Mouse (Mus musculus) spleen, postnatal 14 days (tissue): ENCODE results near the gene Adamts12.

ENCODE experiments used
- DNase-seq, 2 experiments: peaks; one replicate each; pipeline ENCODE4 v3.0.0; 2021 to 2022; ENCODE audit warnings: low spot score in 2 of 2

The Adamts12 gene

DNA sequence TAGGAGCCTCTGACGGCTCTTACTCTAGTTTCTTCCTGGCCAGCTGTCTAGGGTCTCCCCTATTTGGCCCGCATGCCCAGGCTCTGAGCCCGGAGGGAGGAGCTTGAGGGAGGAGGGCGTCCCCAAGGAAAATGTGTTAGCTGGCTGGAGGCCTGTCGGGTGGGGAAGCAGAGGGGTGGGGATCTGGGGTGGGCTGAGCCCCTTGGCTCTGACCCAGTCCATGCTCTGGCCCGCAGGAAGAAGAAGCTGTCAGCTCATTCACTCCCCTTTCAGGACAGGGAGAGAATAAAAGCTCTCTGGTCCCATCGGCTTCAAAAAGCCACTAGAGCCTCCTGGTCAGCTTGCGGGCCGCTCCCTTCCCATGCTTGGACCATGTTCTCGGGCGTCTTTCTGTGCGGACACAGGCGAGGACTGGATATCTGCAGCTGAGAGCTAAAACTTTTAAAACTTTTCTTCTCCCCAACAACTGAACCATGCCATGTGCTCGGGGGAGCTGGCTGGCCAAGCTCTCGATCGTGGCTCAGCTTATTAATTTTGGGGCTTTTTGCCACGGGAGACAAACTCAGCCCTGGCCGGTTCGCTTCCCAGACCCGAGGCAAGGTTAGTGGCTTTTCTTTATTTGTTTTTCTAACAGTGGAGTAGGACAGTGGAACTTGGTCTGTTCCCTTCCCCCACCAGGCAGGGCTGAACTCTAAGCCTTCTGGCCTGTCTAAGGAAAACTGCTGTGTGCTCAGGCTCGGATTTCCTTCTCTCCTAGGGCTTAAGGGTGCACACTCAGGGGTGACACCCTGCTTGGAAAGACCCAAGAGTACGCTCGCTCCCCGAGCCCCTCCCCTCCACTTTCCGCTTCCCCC, at the start of gene Adamts12:
Gene Adamts12 (plus strand): TSS at position 233 of the 854 bp plus-strand sequence.
- no peak for DNase-seq

DNA sequence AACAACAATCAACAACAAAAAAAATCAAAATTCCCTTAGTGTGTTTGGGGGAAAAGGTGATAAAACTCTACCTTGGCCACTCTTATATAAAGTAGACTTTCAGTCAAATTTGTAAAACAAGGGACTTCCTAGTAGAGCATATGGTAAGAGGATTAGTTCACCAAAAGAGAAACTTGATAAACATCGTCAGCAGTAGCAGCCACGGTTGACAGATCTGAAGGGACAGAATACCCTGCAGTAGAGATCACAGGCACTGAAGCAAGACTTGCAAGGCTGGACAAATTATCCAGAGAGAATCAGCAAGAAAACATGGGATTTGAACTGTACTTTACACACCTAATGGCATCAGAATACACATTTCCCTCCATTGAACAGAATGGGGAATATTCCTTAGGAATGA, 49.7 kb upstream of the Adamts12 start:
- DNase-seq = no peak

DNA sequence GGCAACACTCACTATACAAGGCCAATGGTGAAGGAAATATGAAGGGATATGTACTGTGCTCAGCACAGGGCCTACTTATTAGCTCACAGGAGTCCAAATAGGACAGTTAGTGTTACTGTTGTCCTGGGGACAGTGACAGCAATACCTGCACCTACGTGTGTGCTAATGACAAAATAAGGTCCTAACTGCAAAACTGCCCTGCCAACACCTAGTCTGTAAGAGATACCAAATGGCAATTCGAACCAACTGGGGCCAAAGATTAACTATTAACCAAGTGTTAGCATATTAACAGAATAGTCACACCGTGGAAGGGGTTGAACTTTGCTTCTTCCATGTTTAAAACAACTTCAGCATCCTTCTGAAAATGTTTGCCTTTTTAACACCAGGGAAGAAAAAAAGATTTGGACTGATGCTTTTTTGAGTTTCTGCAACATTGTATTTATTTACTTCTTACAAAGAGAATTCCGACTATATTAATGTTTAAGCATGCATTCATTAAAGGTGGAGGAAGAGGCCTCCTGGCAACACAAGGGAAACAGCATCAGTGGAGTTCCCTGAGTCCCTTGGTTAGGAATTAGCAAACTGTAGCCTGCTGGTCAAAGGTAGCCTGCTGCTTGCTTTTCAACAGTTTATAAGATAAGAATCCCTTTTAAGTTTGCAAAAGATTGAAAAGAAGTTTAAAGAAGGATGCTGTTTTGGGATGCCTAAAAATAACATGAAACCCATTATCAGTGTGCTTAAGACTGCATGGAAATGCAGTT, 37.6 kb upstream of the Adamts12 start:
- no peak for DNase-seq

DNA sequence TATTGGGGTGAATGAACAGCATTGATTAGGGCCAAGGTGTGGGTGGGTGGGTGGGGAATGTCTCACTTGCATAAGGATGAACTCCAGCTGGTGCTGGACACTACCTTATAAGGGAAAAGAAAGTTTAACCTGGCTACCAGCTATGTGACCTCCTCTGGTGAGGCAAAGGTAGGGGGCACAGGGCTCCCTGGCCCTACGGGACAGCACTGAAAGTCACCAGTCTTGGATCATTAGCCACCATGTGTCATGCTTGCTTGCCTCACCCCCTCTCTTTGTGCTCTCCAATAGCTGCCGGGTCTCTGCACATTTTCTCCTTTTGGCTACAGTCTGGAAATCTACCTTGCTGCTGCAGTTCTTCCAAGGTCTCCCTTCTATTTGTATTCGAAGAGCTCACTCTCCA, 34.4 kb upstream of the Adamts12 start:
- DNase-seq = no peak

DNA sequence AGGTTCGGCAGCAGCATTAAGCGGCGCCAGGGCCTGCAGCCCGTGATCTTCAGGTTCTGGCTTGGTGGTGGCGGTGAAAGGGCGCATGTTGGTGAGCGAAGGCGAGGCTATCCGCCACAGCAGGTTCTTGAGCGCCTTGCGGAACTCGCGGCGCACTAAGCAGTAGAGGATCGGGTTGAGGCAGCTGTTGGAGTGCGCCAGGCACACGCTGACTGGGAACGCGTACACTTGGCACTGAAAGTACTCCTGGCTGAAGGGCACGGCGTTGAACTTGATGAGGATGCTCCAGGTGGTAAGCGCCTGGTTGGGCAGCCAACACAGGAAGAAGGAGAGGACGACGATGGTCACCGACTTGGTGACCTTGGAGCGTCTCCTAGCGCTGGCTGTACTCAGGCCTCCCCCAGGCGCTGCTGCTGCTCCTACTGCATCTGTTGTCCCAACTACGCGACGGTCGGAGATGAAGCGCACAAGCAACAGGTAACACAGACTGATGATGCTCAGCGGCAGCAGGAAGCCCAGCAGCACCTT, 28.6 kb upstream of the Adamts12 start:
- no peak for DNase-seq

DNA sequence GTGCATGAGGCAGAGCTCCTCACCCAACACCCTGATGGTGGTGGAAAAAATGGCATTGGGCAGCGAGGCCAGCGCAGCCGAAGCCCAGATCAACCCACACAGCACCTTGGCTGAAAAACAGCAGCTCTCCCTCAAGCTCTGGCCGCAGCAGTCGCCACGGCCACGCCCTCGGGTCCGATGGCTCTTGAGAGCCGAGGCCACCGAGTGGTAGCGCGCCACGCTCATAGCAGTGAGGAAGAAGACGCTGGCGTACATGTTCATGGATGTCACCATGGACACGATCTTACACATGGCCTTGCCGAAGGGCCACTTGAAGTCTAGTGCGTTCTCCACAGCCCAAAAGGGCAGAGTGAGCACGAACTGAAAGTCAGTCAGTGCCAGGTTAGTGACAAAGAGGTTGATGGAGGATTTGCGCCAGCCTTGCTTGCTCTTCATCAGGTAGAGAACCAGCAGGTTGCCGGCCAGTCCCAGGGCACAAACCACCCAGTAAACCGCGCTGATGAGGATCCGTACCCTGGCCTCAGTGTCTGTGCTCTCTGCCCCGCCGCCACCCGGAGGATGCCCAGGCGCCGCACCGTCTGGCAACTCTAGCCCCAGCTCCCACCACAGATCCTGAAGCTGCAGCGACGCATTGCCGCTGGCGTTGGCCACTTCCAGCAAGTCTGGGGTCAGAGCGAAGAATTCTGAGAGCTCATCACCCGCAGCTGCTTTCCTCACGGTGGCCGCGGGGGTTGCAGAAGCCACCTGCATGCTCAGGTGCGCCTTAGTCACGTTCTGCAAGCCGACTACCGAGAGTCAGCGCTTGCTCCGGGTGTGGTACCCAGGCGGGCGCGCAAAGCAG, 27.8 kb upstream of the Adamts12 start:
- DNase-seq = no peak

DNA sequence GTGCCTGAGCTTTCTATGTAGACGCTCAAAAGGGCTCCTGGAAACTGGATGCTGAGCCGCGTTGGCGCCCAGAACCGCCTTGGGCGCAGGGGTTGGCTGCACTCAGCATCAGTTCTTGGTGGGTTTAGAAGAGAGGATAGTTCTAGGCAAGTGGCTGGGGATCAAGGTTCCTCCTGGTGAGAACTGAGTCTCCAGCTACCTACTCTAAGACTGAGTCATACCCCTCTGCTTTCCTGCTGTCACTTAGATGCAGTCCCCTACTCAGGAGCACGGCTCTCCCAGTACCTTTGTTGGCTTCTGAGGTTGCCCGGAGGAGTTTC, 27.3 kb upstream of the Adamts12 start:
- no peak for DNase-seq

DNA sequence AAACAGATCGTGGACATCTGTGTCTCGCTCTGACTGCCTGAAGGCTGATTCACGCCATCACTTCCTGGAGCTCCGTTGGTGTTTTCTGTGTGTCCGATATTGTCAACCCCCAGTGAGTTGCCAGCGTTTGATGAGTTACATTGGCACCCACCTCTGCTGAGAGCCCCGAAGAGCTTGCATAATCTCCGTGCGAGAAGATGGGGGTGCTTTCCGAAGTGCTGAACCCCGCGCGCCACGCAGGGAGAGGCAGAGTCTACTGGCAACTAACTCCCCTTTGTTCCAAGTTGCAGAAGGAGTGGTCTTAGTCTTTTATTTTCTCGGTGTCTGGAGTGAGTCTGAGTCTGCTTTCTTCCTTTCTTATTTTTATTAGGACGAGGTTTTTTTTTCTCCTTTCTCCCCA, 26.9 kb upstream of the Adamts12 start, which contains the start of gene Rxfp3:
Gene Rxfp3 (minus strand): TSS at position 281 of the 400 bp plus-strand sequence.
- no peak for DNase-seq

DNA sequence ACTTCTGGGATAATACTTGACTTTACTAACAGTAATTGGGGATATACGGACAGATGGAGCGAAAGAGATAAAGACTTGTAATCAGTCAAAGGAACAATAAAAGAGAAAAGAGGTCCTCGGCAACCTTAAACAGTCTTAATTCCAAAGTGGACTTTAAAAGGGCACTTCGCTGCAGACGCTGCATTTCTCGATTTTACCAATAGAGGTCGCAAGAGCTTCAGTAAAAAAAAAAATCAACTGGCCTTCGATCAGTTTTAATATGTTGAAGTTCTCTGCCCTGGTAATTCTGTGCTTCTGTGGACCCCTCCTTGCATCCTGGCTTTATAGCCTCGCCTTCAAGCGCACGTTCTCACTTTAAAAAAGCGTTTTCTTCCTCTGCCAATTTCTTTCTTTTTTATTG, 26.1 kb upstream of the Adamts12 start:
- DNase-seq = no peak

DNA sequence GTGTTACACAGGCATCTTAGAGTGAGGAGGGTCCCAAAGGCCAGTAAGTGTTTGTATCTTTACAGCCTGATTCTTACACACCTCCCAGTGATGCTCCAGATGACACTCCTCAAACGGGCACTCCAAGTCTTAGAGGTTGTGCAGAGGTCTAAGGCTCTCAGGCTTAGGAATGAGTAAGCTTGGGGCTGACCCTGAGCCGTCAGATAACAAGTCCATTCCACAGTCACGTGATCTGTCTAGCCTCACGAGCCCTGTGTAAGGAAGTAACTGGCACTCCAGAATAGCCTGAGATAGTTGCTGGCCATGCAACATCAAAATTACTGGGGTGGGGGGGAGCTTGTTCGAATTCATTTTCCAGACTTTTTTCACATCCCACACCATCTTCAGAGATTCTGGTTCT, 24.5 kb upstream of the Adamts12 start:
- no peak for DNase-seq

DNA sequence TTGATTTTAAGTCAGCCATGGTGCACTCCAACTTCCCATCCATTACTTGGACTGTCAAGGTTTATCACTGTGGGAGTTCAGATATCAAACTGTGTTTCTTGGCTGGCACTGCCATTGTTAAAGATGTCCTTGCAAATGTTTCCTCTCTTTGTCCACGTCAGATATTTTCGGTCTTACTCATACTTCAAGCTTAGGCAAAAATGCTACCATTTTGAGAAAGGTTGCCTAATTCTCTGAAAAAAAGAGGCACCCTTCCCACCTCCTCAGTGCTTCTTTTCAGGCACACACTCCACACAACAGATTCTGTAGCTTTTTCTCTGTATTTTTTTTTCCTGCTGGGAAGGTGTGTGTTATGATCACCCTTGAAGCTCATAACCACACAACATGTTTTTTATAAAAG, 23.4 kb upstream of the Adamts12 start:
- no peak for DNase-seq

DNA sequence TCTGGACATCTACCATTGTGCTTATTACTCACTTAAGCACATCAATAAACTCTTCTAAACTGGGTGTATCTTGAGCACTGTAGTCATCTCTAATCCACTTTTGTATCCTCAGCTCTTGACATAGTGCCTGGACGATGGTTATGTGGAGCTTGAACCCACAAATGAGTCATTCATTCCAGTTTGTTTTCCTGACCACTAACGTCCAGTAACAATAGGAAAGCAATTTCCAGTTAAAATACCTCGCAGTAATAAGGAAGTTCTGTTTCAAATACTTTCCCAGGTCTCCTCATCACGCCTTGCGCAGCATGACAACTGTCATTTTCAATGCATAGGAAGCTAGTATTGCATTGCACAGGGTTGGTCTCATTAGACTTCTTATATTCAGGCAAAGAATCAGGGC, 21.8 kb upstream of the Adamts12 start:
- DNase-seq = no peak

DNA sequence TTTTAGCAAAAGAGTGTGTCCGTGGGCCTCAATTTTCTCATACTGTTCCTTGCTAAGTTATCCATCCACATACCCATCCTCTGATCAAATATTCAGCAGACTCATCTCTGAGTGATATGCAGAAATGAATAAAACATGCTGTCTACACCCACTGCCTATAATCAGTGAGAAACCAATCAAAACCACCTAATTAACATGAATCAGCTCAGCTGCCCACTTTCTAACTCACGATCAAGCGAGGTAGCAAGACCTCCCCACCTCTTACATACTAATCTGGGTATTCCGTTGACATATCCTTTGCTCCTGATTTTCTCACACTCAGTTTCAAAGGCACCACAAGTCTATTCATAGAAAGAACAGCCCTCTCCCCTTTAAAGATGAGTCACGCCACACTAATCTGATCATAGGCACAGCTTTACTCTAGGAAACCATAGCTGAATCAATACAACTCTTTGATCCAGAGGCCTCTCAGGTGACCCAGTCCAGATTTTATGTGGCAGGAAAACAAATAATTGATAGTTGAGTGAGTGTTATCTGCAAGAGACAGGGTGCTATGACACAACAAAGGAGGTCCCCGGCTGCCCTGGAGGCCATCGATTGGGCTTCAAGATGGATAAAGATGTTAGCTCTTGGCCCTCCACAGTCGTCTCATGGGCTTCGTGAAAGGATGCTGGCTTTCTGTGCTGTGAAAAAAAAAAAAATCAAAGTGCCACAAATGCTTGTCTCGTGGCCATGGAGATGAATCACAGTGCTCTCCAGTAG, 10.7 kb upstream of the Adamts12 start:
- DNase-seq = no peak

DNA sequence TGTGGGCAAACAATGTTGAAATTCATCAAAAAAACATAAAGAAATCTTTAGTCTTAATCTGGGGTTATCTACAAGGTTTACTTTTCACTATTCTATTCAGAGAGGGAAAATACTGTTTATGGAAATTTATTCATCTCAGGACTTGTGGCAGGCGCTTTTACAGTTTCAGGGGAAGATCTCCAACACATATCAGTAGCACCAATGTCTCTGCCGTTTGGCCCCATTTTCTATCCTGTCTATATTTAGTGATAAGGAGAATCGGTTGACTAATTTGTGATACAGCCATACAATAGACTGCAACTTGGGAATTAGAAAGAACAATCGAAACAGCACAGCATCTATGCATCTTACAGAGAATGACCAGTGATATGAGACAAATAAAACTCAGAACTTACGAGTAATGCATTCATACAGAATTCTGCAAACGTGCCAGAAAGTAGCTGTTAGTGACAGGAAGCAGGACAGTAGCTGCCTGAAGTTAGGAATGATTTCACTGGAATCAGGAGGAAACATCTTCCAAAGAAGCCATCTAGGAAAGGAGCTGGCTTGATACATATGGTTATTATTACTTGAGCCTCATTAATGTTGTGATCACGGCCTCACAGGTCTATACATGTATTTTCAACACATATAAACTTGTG, 10.0 kb upstream of the Adamts12 start:
- DNase-seq = no peak

DNA sequence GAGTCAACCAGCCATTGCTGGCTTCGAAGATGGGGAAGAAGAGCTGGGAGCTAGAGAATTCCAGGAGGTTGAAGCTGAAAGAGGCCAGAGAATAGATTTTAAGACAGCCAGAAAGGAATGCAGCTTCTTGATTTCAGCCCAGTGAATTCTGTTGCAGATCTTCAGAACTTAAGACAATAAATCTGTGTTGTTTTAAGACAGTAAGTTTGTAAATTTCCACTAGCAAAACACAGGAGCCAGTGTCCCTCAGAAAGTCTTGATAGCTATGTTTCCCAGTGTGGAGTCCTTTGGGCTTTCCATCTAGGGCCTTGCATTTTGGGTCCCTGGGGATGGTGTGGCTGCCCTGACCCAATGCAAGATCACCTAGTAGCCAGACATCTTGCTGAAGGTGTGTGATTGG, 1.7 kb upstream of the Adamts12 start:
- DNase-seq = no peak

DNA sequence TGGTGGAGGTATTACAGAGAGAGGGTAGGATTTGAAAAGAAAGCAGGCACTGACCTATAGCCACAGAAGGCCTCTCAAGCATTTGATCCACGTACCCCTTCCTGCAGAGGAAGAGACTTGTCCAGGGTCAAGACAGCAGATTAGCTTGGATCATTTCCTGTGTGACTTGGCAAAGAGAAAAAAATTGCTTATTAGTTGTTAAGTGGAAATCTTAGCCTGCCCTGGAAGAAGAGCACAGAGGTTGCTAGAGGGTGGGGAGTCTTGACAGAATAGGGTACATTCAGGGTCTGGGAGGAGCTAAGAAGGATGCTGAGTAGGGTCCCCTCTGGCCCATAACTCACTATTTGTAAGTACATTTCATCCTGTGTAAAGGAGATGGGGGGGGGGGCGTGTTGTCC, 431 bp upstream of the Adamts12 start:
- DNase-seq = no peak

DNA sequence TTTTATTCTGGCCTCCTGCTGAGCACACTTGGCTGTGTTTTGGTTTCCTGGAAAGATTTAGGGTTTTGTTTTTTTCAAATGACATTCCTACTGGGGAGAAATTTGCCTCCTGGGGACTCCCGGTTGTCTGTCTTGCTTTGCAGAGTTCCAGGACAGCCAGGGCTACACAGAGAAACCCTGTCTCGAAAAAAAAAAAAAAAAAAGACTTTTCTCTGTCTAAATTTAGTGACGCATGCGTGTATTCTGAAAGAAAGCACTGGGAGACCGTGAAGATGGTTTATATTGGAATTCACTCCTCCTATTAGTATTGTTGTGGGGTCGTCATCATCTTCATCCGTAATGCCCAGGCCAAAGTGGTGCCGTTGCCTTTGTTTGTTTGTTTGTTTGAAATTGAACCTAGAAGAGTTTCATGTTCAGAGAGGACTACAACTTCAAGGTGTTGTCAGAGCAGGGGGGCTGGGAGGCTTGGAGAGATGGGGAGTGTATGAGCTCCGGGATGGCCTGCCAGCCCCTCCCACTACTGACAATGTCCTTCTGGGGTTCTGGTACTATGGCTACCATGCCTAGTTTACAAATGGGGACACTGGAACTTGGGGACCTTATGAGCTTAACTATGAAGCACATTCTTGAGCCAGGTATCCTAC, 1.1 kb downstream of the Adamts12 start:
- no peak for DNase-seq

DNA sequence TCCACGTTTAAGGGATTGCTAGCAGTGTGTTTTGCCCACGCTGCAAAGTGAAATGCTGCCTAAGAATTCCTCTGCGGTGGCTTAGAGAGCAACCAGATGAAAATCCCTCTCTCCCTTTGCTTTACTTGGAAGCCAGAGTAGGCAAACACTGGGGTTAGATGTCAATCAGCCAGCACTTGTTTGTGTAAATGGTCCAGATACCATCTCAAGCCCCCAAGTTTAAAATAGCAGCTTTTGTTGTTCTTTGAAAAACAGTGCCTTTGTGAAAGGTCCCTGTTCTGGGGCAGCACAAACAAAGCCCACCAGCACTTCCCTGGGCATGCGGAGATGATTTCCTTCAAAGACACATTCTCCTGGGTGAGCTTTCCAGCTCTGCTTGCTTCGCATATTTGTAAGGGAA, 1.7 kb downstream of the Adamts12 start:
- DNase-seq = no peak

DNA sequence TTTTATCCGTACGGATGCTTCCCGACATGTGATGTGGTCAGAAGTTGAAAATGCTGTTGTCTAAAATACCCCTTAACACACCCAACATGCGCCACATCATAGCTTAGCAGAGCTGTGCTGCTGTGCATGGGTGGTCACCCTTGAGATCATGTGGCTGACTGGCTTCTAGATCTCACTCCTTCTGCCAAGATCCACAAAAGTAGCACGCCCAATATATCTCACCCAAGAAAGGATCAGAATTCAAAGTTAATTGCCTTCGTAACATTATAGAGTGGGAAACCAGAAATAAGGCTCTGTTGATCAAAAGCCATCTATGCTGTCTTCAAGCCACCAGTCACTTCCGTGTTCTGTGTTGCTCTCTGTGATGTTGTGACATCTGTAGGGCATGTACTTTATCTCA, 3.3 kb downstream of the Adamts12 start:
- DNase-seq = no peak

DNA sequence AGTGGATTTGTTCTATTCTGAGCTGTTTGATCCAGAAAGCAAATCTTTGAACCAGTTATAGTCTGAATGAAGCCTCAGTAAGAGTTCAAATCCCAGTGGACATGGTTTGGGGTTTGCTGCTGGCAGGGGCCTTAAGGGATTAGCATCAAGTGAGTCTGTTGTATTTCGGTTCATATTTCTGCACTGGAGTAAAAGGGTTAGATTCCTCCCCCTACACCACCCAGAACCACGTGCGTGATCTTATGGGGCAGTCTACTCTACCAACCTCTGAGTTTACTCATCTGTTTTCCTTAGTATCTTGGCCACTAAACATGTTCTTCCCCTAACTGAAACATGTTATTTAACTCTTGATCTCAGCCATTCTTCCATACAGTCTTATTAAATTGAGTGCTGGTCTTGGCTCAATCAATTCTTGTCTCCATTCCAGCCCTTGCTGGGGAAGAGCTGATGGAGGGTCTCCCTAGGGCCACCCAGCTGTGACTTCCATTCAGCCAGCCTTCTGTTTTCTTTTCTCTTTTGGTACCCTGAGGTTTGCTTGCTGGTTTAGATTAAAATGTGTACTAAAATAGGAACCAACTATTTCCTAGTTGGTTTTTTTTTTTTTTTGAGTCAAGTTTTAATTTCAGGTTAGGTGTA, 11.3 kb downstream of the Adamts12 start:
- DNase-seq = no peak
